Mouse (Mus musculus) liver, embryonic 16.5 days (tissue): ENCODE results near the gene Nup153. TPM values are rescaled to one million over a fixed set of nuclear protein-coding genes. Genes with fewer than 3 reads are reported as not detected.

Experiments used
- ATAC-seq: fragments of 200-750 bp; cut with Nextera tagmentation; 2 replicates; pipeline ENCODE4 v1.8.0; 2017; ENCODE audit warnings: low read depth, mild to moderate bottlenecking, moderate number of reproducible peaks, moderate library complexity
- H3K27ac ChIP-seq: fragments of 300-500 bp; sonication (generic); 2 replicates; pipeline ENCODE4 v1.5.1; 2014; ENCODE audit warnings: mild to moderate bottlenecking, low read length
- H3K27me3 ChIP-seq: fragments of 300-500 bp; sonication (generic); 2 replicates; pipeline ENCODE4 v1.6.1; 2014; ENCODE audit warnings: low read depth, low read length, mixed read lengths; ENCODE audit not compliant: control insufficient read depth, insufficient read depth
- H3K36me3 ChIP-seq: fragments of 300-500 bp; sonication (generic); 2 replicates; pipeline ENCODE4 v1.6.1; 2014; ENCODE audit warnings: mild to moderate bottlenecking; ENCODE audit not compliant: control insufficient read depth, insufficient read depth
- H3K4me1 ChIP-seq: fragments of 300-500 bp; sonication (generic); 2 replicates; pipeline ENCODE4 v1.6.1; 2014; ENCODE audit warnings: low read depth, low read length, mixed read lengths; ENCODE audit not compliant: control insufficient read depth
- H3K4me2 ChIP-seq: fragments of 300-500 bp; sonication (generic); 2 replicates; pipeline ENCODE4 v1.6.1; 2014; ENCODE audit warnings: low read depth, low read length, mixed read lengths
- H3K4me3 ChIP-seq: fragments of 300-500 bp; sonication (generic); 2 replicates; pipeline ENCODE4 v1.5.1; 2014; ENCODE audit warnings: low read depth, mild to moderate bottlenecking, low read length
- H3K9ac ChIP-seq: fragments of 300-500 bp; sonication (generic); 2 replicates; pipeline ENCODE4 v1.6.1; 2014; ENCODE audit warnings: low read depth, low read length
- H3K9me3 ChIP-seq: fragments of 300-500 bp; sonication (generic); replicated peaks from 2 replicates; pipeline ENCODE4 v1.6.1; 2016; ENCODE audit warnings: low read length; ENCODE audit not compliant: control insufficient read depth
- WGBS: fragments of 180-500 bp; shearing (Covaris S2); extraction: QIAGEN DNeasy Blood & Tissue Kit; methylation state at CpG from one replicate; pipeline ENCODE4 v1.1.7; 2014; ENCODE audit not compliant: insufficient replicate concordance; 5-methylcytosine and 5-hydroxymethylcytosine counted together
- polyA plus RNA-seq: library from polyadenylated mRNA; unstranded; fragments of >200 nt; fragmentation: Nextera tagmentation; extraction: Ambion mirVana; gene quantifications from 2 replicates; pipeline ENCODE4 v1.2.1, GENCODE M21; 2015

Nup153 gene
- polyA plus RNA-seq, 1 experiment from 2014 or later: 13.6 TPM

DNA sequence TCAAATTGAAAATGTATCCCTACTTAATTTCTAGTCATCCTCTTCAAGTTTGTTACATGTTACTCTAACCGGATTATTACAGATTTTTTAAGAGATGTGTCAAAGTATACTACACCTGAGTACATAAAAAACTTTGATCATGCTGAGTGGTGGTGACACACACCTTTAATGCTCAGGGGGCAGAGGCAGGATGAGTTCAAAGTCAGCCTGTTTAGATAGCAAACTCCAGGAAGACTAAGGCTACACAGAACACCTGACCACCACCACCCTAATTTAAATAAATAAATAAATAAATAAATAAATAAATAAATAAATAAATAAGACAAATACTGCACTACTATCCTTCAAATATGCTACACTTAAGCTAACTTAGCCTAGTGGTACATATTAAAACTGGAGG is 31.8 kb downstream of the Nup153 start:
- Histone ChIP-seq H3K4me1 (no peaks in the 10 kb centered on the region; the same call in 1 of the 2 replicates), H3K9me3 (no peaks in the 10 kb centered on the region), H3K36me3 (peaks cover 44% of the 10 kb centered on the region), H3K27me3 (no peaks in the 10 kb centered on the region), H3K27ac (no peak overlapping the region), H3K4me3 (no peak overlapping the region), H3K4me2 (no peak overlapping the region), H3K9ac (no peak overlapping the region)
- 89% methylated on average over 1 of the region's 1 CpGs for WGBS
- no peak for ATAC-seq

- WGBS: 97% methylated on average over 1 of the region's 1 CpGs
- no peaks in the 10 kb centered on the region; the same call in 1 of the 2 replicates for H3K4me1 ChIP-seq
- H3K36me3 ChIP-seq: peaks cover 42% of the 10 kb centered on the region
- no peaks in the 10 kb centered on the region for H3K9me3 ChIP-seq
- no peak overlapping the region for H3K4me2 ChIP-seq
- H3K27me3 ChIP-seq: no peaks in the 10 kb centered on the region
- no peak for ATAC-seq
- H3K9ac ChIP-seq: no peak overlapping the region
- no peak overlapping the region for H3K4me3 ChIP-seq
- H3K27ac ChIP-seq: no peak overlapping the region
These were observed 32.3 kb downstream of the Nup153 start for GRCm38 (mm10) chr13:46695296-46695908.

- ATAC-seq: no peak
- H3K27me3 ChIP-seq: no peaks in the 10 kb centered on the region
- H3K4me1 ChIP-seq: no peaks in the 10 kb centered on the region
- H3K4me2 ChIP-seq: no peak overlapping the region
- no peaks in the 10 kb centered on the region for H3K9me3 ChIP-seq
- H3K4me3 ChIP-seq: no peak overlapping the region
- WGBS: 64% methylated on average over 4 of the region's 4 CpGs
- H3K9ac ChIP-seq: no peak overlapping the region
- peaks cover 51% of the 10 kb centered on the region for H3K36me3 ChIP-seq
- no peak overlapping the region for H3K27ac ChIP-seq
These were observed 37.0 kb downstream of the Nup153 start for GRCm38 (mm10) chr13:46690559-46691241.

GRCm38 (mm10) chr13:46683370-46683769 is 44.4 kb downstream of the Nup153 start:
- H3K9ac ChIP-seq: no peak overlapping the region
- WGBS: 87% methylated on average over 1 of the region's 1 CpGs
- peaks cover 55% of the 10 kb centered on the region for H3K36me3 ChIP-seq

GRCm38 (mm10) chr13:46682921-46683320 is 44.8 kb downstream of the Nup153 start:
- no peak overlapping the region for H3K4me2 ChIP-seq
- peaks cover 58% of the 10 kb centered on the region for H3K36me3 ChIP-seq
- no peaks in the 10 kb centered on the region for H3K9me3 ChIP-seq
- H3K27ac ChIP-seq: no peak overlapping the region
- no peak overlapping the region for H3K9ac ChIP-seq
- H3K4me1 ChIP-seq: no peaks in the 10 kb centered on the region
- 77% methylated on average over 2 of the region's 2 CpGs for WGBS
- ATAC-seq: no peak
- H3K27me3 ChIP-seq: no peaks in the 10 kb centered on the region
- no peak overlapping the region for H3K4me3 ChIP-seq

More at GRCm38 (mm10) chr13:46683370-46683769, 44.4 kb downstream of the Nup153 start:
- ATAC-seq: no peak
- Histone ChIP-seq H3K4me3 (no peak overlapping the region), H3K9me3 (no peaks in the 10 kb centered on the region), H3K27ac (no peak overlapping the region), H3K4me2 (no peak overlapping the region), H3K27me3 (no peaks in the 10 kb centered on the region), H3K4me1 (no peaks in the 10 kb centered on the region)

DNA sequence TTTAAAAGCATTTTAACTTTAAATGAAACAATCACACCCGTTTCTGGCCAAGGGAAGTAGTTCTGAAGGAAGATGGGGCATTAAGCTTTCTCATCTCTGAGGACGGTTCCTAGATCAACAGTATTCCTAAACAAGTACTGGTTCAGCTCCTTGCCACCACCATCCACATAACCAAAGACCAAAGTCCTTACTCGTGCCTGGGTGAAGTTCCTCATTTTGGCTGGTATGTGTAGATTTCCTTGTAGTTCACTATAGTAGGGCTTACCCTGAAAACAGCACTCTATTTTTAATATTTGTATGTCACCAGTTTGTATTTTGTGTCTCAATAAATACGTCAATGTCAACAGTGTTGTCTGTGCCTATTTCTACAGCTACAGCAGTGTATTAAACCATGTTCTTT is 50.0 kb downstream of the Nup153 start:
- H3K4me3 ChIP-seq: no peak overlapping the region
- peaks cover 46% of the 10 kb centered on the region for H3K36me3 ChIP-seq
- no peak overlapping the region for H3K4me2 ChIP-seq
- H3K9ac ChIP-seq: no peak overlapping the region
- H3K27me3 ChIP-seq: no peaks in the 10 kb centered on the region
- H3K27ac ChIP-seq: no peak overlapping the region
- 66% methylated on average over 4 of the region's 4 CpGs for WGBS
- no peaks in the 10 kb centered on the region for H3K9me3 ChIP-seq
- H3K4me1 ChIP-seq: no peaks in the 10 kb centered on the region
- no peak for ATAC-seq

DNA sequence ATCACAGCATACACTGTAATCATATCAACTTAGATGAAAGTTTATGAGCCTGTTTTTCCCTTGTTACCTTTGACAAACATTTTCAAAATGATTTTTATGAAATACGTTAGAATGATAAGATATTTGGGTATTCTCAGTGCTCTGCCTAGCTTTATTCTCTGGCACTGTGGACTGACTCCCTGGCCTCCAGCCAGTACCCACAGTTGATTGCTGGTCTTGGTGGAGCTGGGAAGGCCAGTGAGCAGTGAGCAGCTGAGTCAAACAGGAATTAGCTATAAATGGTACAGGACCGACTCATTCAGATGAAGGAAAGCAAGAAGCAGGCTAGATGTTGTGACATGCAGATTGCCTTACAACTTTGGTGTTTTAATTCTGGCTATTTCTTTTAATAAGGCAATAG is 53.1 kb downstream of the Nup153 start:
- Histone ChIP-seq H3K4me2 (no peak overlapping the region), H3K9ac (no peak overlapping the region), H3K36me3 (peaks cover 27% of the 10 kb centered on the region), H3K4me3 (no peak overlapping the region), H3K9me3 (no peaks in the 10 kb centered on the region), H3K27ac (no peak overlapping the region), H3K4me1 (peaks cover 12% of the 10 kb centered on the region), H3K27me3 (no peaks in the 10 kb centered on the region)
- 67% methylated on average over 2 of the region's 2 CpGs for WGBS
- no peak for ATAC-seq

DNA sequence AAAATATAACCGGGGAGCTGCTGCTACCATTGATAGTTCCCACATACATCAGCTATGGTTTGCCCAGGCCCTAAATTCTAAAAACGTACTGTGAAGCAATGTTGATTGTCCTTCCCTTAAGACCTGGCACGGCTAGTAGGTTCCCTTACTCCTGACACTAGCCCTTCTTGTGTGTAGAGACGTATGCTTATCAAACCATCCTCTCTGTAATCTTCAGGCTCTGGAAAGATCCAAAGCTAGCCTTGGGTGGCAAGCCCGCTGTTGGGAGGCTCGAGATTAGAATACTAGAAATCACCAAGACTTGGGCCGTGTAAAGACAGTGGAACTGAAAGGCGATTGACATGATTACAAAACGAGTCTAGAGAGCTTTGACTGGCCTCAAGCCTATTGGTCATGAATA is 57.2 kb downstream of the Nup153 start:
- H3K9ac ChIP-seq: peak overlapping the region; percentile 95
- H3K4me2 ChIP-seq: peak overlapping the region; percentile 84
- H3K36me3 ChIP-seq: peaks cover 13% of the 10 kb centered on the region
- no peaks in the 10 kb centered on the region for H3K9me3 ChIP-seq
- peak overlapping the region; percentile 31; the same call in 1 of the 2 replicates for H3K27ac ChIP-seq
- peak overlapping the region; percentile 91 for H3K4me3 ChIP-seq
- no peaks in the 10 kb centered on the region for H3K27me3 ChIP-seq
- ATAC-seq: peak; percentile 16; the same call in 1 of the 2 replicates
- H3K4me1 ChIP-seq: peaks cover 12% of the 10 kb centered on the region
- WGBS: 23% methylated on average over 9 of the region's 9 CpGs

- H3K4me1 ChIP-seq: peaks cover 12% of the 10 kb centered on the region
- H3K36me3 ChIP-seq: peaks cover 6% of the 10 kb centered on the region
- H3K9me3 ChIP-seq: no peaks in the 10 kb centered on the region
- H3K4me2 ChIP-seq: peak overlapping the region; percentile 84
- H3K27me3 ChIP-seq: no peaks in the 10 kb centered on the region
- H3K4me3 ChIP-seq: peak overlapping the region; percentile 91
- whole genome bisulfite sequencing: under 1% methylated on average over 61 of the region's 96 CpGs
- H3K27ac ChIP-seq: peak overlapping the region; percentile 87
- H3K9ac ChIP-seq: peak overlapping the region; percentile 95
- peak; percentile 65 for ATAC-seq
These were observed 58.0 kb downstream of the Nup153 start for GRCm38 (mm10) chr13:46669620-46670271.
